8 mouse cellular contexts compared by ENCODE assay signal in the genomic region with DNA sequence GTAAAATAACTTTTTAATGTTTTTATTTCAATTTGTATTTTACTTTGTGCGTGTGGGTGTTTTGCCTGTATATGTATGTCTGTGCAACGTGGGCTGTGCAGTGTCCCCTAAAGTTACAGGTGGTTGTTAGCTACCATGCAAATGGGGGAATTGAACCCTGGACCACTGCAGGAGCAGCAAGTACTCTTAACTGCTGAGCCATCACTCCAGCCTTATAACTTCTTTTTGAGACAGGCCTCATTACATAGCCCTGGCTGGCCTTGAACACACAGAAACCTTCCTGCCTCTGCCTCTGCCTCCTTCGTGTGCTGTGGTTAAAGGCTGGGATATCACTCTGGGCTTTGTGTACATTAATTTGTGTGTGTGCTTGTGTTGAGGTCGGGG. TPM values are rescaled to one million over a fixed set of nuclear protein-coding genes. Genes with fewer than 3 reads are reported as not detected.
DNase-seq lines count a peak whose midpoint lies in the region; ATAC-seq and TF ChIP-seq lines count a peak whose summit lies in the region.

No protein-coding gene starts in this region.

- ATAC-seq in erythroid progenitor cell, adult 5-6 weeks (replicated peaks; ENCODE audit: low FRiP score, poor library complexity, severe bottlenecking): peak; percentile 6; the same call in 1 of the 2 replicates
- peak; percentile 0; the same call in 1 of the 2 replicates for ATAC-seq in liver, embryonic 12.5 days

- H3K27me3 ChIP-seq in heart, adult 2 months (ENCODE audit: control insufficient read depth, insufficient read depth, low read length): peaks cover 6% of the 10 kb centered on the region
- peaks cover 30% of the 10 kb centered on the region for H3K27me3 ChIP-seq in liver, embryonic 12.5 days (replicated peaks)

- TF ChIP-seq EP300 in heart, adult 2 months (IDR thresholded peaks at IDR 0.05; ENCODE audit: insufficient read depth, low read depth, low read length): no peak

- no peak for TF ChIP-seq CTCF in heart, adult 2 months (IDR thresholded peaks at IDR 0.05)

- peaks cover 12% of the 10 kb centered on the region for H3K4me1 ChIP-seq in heart, adult 2 months (ENCODE audit: control insufficient read depth, insufficient read depth, low read length)
- peaks cover 56% of the 10 kb centered on the region for H3K4me1 ChIP-seq in liver, embryonic 12.5 days

- H3K9ac ChIP-seq in heart, adult 2 months (ENCODE audit: low read depth, low read length): peak overlapping the region; percentile 96
- H3K9ac ChIP-seq in liver, embryonic 12.5 days: peak overlapping the region; percentile 98

- no peaks in the 10 kb centered on the region for H3K79me2 ChIP-seq in heart, adult 2 months (replicated peaks; ENCODE audit: control insufficient read depth, insufficient read depth, low read length)

- H3K36me3 ChIP-seq in heart, adult 2 months (ENCODE audit: control insufficient read depth, insufficient read depth, low read length): peaks cover 2% of the 10 kb centered on the region; the same call in 1 of the 2 replicates
- peaks cover 29% of the 10 kb centered on the region for H3K36me3 ChIP-seq in liver, embryonic 12.5 days

- H3K4me2 ChIP-seq in liver, embryonic 12.5 days: peak overlapping the region; percentile 77

- WGBS in heart, adult 2 months: 45% methylated on average over 4 of the region's 4 CpGs
- WGBS in liver, embryonic 12.5 days (ENCODE audit: insufficient replicate concordance): 20% methylated on average over 4 of the region's 4 CpGs

- intact Hi-C loops in heart, adult 2 months (cut with DNase I): loop anchor here (2.0 kb wide), 2 partner anchors 25 to 49 kb away; a partner anchor contains a TSS

- no peak for TF ChIP-seq POLR2A in heart, adult 2 months (IDR thresholded peaks at IDR 0.05; ENCODE audit: insufficient read depth, low read depth, low read length)

- H3K4me3 ChIP-seq in heart, adult 2 months: peak overlapping the region; percentile 64
- H3K4me3 ChIP-seq in liver, embryonic 12.5 days: peak overlapping the region; percentile 93

- no peak for DNase-seq in heart, adult 2 months
- DNase-seq in heart, postnatal 4 days: no peak
- peak; percentile 53 for DNase-seq in 416B (ENCODE audit: low read depth)
- no peak for DNase-seq in right cerebral cortex, adult 2 months (ENCODE audit: low spot score in 2 of 2)
- DNase-seq in right cerebral cortex, adult 18-20 months: no peak
- DNase-seq in kidney, postnatal 25 days: no peak

- H3K27ac ChIP-seq in heart, adult 2 months: peak overlapping the region; percentile 96
- H3K27ac ChIP-seq in liver, embryonic 12.5 days: peak overlapping the region; percentile 96

- 0 out of 2 replicates have a peak, but pooled peaks cover 4% of the 10 kb centered on the region for H3K9me3 ChIP-seq in liver, embryonic 12.5 days (replicated peaks)

RNA-seq across cellular contexts. Expression of a gene that starts 0.3 kb away (rescaled TPM):
- 10 to 100 TPM; 37.6 to 47.2 TPM for total RNA-seq in heart, adult 2 months (2021)
- polyA plus RNA-seq in heart, adult 2 months (2012; rRNA removed): 40.4 and 46.0 TPM in 2 replicates
- total RNA-seq in heart, postnatal 4 days (2021): 10 to 100 TPM; 33.7 to 37.7 TPM
- total RNA-seq in erythroid progenitor cell, adult 5-6 weeks (2015; ENCODE audit: low replicate concordance): 13.8 and 25.2 TPM in 2 replicates
- 37.0 and 44.7 TPM in 2 replicates for total RNA-seq in erythroid progenitor cell, adult 5-6 weeks (2017; ENCODE audit: low replicate concordance)
- 39.8 and 41.6 TPM in 2 replicates for polyA plus RNA-seq in liver, embryonic 12.5 days (2016; fragmentation: Nextera tagmentation; extraction: Ambion mirVana)

RNA-seq across cellular contexts. Expression of a gene that starts 8.8 kb away (rescaled TPM):
- 1 to 10 TPM; 1.2 to 1.3 TPM for total RNA-seq in heart, adult 2 months (2021)
- polyA plus RNA-seq in heart, adult 2 months (2012; rRNA removed): 0.73 and 1.5 TPM in 2 replicates
- under 1 TPM; 0.17 to 0.29 TPM for total RNA-seq in heart, postnatal 4 days (2021)
- total RNA-seq in erythroid progenitor cell, adult 5-6 weeks (2015; ENCODE audit: low replicate concordance): 2.5 TPM in 1 of 2 replicates, not detected in the other
- 0.13 and 0.53 TPM in 2 replicates for total RNA-seq in erythroid progenitor cell, adult 5-6 weeks (2017; ENCODE audit: low replicate concordance)
- polyA plus RNA-seq in liver, embryonic 12.5 days (2016; fragmentation: Nextera tagmentation; extraction: Ambion mirVana): 0.10 and 0.12 TPM in 2 replicates

RNA-seq across cellular contexts. Expression of a gene that starts 25.6 kb away (rescaled TPM):
- total RNA-seq in heart, adult 2 months (2021): 100 to 1,000 TPM in 1 of 2 experiments, 10 to 100 TPM in 1; 88.7 to 100 TPM
- polyA plus RNA-seq in heart, adult 2 months (2012; rRNA removed): 60.8 and 72.6 TPM in 2 replicates
- total RNA-seq in heart, postnatal 4 days (2021): 10 to 100 TPM; 53.1 to 59.1 TPM
- total RNA-seq in erythroid progenitor cell, adult 5-6 weeks (2015; ENCODE audit: low replicate concordance): 49.4 and 49.5 TPM in 2 replicates
- total RNA-seq in erythroid progenitor cell, adult 5-6 weeks (2017; ENCODE audit: low replicate concordance): 73.9 and 162 TPM in 2 replicates
- polyA plus RNA-seq in liver, embryonic 12.5 days (2016; fragmentation: Nextera tagmentation; extraction: Ambion mirVana): 85.7 and 85.9 TPM in 2 replicates

RNA-seq across cellular contexts. Expression of a gene that starts 48.3 kb away (rescaled TPM):
- total RNA-seq in heart, adult 2 months (2021): 10 to 100 TPM; 16.3 to 16.8 TPM
- 10.5 and 12.8 TPM in 2 replicates for polyA plus RNA-seq in heart, adult 2 months (2012; rRNA removed)
- total RNA-seq in heart, postnatal 4 days (2021): 10 to 100 TPM; 18.5 to 21.0 TPM
- total RNA-seq in erythroid progenitor cell, adult 5-6 weeks (2015; ENCODE audit: low replicate concordance): 19.7 and 49.4 TPM in 2 replicates
- total RNA-seq in erythroid progenitor cell, adult 5-6 weeks (2017; ENCODE audit: low replicate concordance): 18.2 and 48.8 TPM in 2 replicates
- 14.5 and 15.5 TPM in 2 replicates for polyA plus RNA-seq in liver, embryonic 12.5 days (2016; fragmentation: Nextera tagmentation; extraction: Ambion mirVana)

RNA-seq across cellular contexts. Expression of a gene that starts 51.8 kb away (rescaled TPM):
- 10 to 100 TPM; 11.3 to 15.0 TPM for total RNA-seq in heart, adult 2 months (2021)
- 25.0 and 32.9 TPM in 2 replicates for polyA plus RNA-seq in heart, adult 2 months (2012; rRNA removed)
- 10 to 100 TPM; 49.5 to 54.6 TPM for total RNA-seq in heart, postnatal 4 days (2021)
- total RNA-seq in erythroid progenitor cell, adult 5-6 weeks (2015; ENCODE audit: low replicate concordance): 305 and 325 TPM in 2 replicates
- 151 and 194 TPM in 2 replicates for total RNA-seq in erythroid progenitor cell, adult 5-6 weeks (2017; ENCODE audit: low replicate concordance)
- polyA plus RNA-seq in liver, embryonic 12.5 days (2016; fragmentation: Nextera tagmentation; extraction: Ambion mirVana): 87.4 and 88.6 TPM in 2 replicates
